Mouse (Mus musculus) sigmoid colon, adult 10 weeks (tissue): ENCODE results near the gene Tbx21. TPM values are rescaled to one million over a fixed set of nuclear protein-coding genes. Genes with fewer than 3 reads are reported as not detected.

ENCODE experiments used
- polyA plus RNA-seq: library from polyadenylated mRNA; stranded (reverse); fragments of 350-450 nt; fragmentation: Illumina TruSeq; extraction: RNeasy Lipid Tissue Mini Kit (QIAGEN cat#74804); gene quantifications from one replicate; pipeline ENCODE4 v1.2.3, GENCODE M21; 2014; ENCODE audit warnings: low read depth, low replicate concordance

The Tbx21 gene
- not detected for polyA plus RNA-seq

DNA sequence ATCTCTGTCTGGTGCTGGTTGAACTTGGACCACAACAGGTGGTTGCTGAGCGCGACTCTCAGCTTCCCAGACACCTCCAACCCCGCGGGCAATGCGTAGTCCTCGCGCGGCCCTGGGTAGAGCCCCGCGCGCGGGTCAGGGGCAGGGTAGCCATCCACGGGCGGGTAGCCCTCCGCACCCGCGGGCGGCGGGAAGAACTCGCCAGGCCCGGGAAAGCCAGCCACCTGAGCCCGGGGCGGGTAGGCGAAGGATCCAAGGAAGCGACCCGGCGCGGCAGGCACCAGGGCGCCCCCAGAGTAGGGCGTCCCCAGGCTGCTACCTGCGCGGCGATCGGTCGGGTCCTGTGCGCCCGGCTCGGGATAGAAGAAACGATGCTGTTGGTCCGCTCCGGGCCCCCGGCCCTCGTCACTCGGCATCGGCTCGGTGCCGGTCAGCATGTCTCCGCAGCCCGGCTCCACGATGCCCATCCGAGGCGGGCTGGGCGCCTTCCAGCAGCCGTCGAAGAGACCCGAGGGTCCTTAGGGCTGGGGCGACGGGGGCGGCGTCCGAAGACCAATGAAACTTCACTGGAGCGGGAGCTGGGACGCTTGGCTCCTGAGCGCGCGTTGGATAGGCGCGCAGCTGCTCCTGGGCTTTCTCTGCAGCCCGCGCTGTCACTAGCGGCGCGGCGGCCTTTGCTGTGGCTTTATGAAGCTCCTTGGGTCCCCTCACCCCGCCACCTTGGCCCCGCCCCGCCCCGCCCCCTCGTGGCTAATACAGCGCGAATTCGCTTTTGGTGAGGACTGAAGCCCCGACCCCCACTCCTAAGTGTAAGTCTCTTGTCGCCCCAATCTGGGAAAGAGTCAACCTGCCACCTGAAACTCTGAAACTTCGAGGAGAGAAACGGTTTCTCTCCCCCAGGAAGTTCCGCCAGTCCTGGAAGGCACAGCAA is at the start of gene Tbx21:
Gene Tbx21 (minus strand): TSS at position 661 of the 931 bp plus-strand sequence.

DNA sequence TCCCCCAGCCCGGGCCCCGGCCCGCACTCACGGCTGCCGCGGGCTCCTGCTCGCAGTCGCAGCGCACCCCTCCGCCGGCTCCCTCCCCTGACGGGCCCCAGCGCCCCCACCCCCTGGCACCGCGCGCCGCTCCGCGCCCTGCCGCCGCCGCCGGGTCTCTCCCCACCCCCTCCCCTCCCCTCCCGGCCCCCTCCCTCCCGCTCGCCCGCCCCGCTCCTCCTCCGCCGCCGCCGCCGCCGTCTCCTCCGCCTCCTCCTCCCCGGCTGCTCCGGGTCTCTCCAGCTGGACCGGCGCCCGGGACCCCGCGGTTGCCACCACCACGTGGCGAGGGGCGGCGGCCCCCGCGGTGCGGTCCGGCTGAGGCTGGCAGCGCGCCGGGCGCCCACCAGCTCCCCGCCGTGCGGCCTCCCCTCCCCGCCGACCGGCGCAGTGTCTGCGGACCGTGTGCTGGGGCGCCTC is 36.2 kb upstream of the Tbx21 start, which contains the start of gene Tbkbp1:
Gene Tbkbp1 (minus strand): TSS at position 153 of the 459 bp plus-strand sequence.

DNA sequence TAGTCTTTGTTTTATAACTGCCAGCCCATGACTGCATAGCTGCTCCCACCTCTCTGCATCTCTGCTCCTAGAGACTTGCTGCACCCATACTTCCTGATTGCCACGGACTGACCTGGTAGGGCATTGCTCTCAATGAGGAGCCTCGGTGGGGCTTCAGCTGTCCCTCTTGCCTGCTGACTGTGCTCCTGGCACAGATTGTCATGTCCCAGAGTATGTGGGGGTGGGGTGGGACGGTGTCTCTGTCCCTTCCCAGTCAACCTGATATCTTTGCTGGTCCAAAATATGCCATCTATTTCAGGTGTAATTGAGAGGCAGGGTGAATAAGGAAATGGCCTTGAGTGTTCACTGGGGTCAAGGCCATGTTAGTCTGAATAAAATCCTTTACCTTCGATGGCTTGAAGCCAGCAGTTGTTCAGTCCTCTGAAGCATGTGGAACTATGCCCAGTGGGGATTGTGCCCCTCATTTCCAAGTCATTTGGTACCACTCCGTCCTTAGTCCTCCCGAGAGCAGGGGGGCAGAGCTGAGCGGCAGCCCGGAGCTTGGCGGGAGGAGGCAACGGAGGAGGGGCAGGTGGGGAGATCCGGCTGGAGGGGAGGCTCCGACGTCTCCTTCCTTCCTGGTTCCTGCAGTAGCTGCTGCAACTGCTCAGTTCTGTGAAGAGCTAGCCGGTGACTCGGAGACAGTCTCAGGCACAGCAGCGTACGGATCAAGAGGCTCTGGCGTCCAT is 64.8 kb downstream of the Tbx21 start, which contains the start of gene Osbpl7:
Gene Osbpl7 (plus strand): TSS at position 413 of the 728 bp plus-strand sequence.

Other genes with a start within 250 kb of the Tbx21 start
- 17.9 TPM for gene Cdk5rap3, start 198.8 kb downstream of the Tbx21 start, polyA plus RNA-seq
- 77.5 TPM for gene Prr15l, start 187.2 kb downstream of the Tbx21 start, polyA plus RNA-seq
- gene Pnpo, start 171.3 kb downstream of the Tbx21 start, polyA plus RNA-seq, result 13.9 TPM
- gene Sp2, start 132.4 kb downstream of the Tbx21 start, polyA plus RNA-seq, result 4.5 TPM
- not detected for gene Sp6, start 101.9 kb downstream of the Tbx21 start, polyA plus RNA-seq
- gene Scrn2, start 85.4 kb downstream of the Tbx21 start, polyA plus RNA-seq, result not detected
- gene Lrrc46, start 73.9 kb downstream of the Tbx21 start, polyA plus RNA-seq, result not detected
- 10.6 TPM for gene Mrpl10, start 73.8 kb downstream of the Tbx21 start, polyA plus RNA-seq
- gene Osbpl7, start 64.7 kb downstream of the Tbx21 start, polyA plus RNA-seq, result 1.5 TPM
- 0.32 TPM for gene Tbkbp1, start 36.2 kb upstream of the Tbx21 start, polyA plus RNA-seq
- gene Kpnb1, start 72.5 kb upstream of the Tbx21 start, polyA plus RNA-seq, result 117 TPM
- 144 TPM for gene Npepps, start 165.3 kb upstream of the Tbx21 start, polyA plus RNA-seq
- gene Mrpl45, start 200.4 kb upstream of the Tbx21 start, polyA plus RNA-seq, result 29.8 TPM
- gene Gpr179, start 236.7 kb upstream of the Tbx21 start, polyA plus RNA-seq, result 0.09 TPM
- gene Socs7, start 247.2 kb upstream of the Tbx21 start, polyA plus RNA-seq, result 6.6 TPM